Mouse (Mus musculus): Measurements from ENCODE around the gene Pknox1.

GRCm38 (mm10) chr17:31631081-31631800, 66.7 kb downstream of the Pknox1 start:
- TF ChIP-seq CTCF (IDR thresholded peaks at IDR 0.05; ENCODE audit: borderline replicate concordance, control insufficient read depth, extremely low read depth, insufficient read depth, low read length, poor library complexity) (no peak), POLR2A (IDR thresholded peaks at IDR 0.05; ENCODE audit: control insufficient read depth, extremely low read depth, insufficient read depth, low read length, poor library complexity) (no peak)

Data from thymus, adult 2 months (tissue).